ENCODE assay signal across 7 mouse cellular contexts in the genomic region with DNA sequence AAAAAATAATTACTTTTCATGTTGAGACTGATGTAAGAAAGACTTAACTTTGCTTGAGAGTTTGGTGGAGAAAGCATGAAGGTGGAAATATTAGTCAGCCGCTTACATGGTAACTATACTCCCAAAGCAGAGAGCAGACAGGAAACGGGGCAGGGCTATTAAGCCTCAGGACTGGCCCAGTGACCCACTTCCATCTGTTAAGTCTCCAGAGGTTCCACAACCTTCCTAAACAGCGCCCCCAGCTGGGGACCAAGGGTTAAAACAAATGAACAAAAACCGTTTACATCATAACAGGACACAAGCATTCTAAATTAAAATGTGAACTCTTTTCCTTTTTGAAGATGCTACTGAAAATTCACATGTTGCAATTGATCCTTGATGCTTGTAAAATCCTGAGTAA. TPM values are rescaled to one million over a fixed set of nuclear protein-coding genes. Genes with fewer than 3 reads are reported as not detected.
A peak's percentile ranks its signal among the peaks of the same experiment; 100 is the strongest.
DNase-seq lines count a peak whose midpoint lies in the region; ATAC-seq and TF ChIP-seq lines count a peak whose summit lies in the region.

No protein-coding gene starts in this region.

- peak in 1 of 2 experiments; percentile 21 for DNase-seq in layer of hippocampus, adult 2 months (ENCODE audit: low spot score in 2 of 2)
- DNase-seq in layer of hippocampus, adult 9-10 months (ENCODE audit: low spot score): no peak
- DNase-seq in ES-CJ7 (ENCODE audit: low read depth, low spot score): peak; percentile 49
- peak; percentile 26 for DNase-seq in brain, embryonic 14.5 days (ENCODE audit: low read depth)
- DNase-seq in lung, postnatal 25 days (ENCODE audit: low spot score): peak; percentile 17
- DNase-seq in hindbrain, embryonic 14.5 days (ENCODE audit: low spot score): no peak

- no peak overlapping the region for H3K4me2 ChIP-seq in forebrain, embryonic 13.5 days
- no peak overlapping the region for H3K4me2 ChIP-seq in hindbrain, embryonic 14.5 days (replicated peaks)

- no peak overlapping the region for H3K9ac ChIP-seq in forebrain, embryonic 13.5 days
- no peak overlapping the region for H3K9ac ChIP-seq in hindbrain, embryonic 14.5 days

- no peaks in the 10 kb centered on the region for H3K4me1 ChIP-seq in forebrain, embryonic 13.5 days
- no peaks in the 10 kb centered on the region for H3K4me1 ChIP-seq in hindbrain, embryonic 14.5 days (replicated peaks; ENCODE audit: control insufficient read depth, insufficient read depth, low read length)

- no peaks in the 10 kb centered on the region for H3K36me3 ChIP-seq in forebrain, embryonic 13.5 days (ENCODE audit: poor library complexity, severe bottlenecking)
- no peaks in the 10 kb centered on the region for H3K36me3 ChIP-seq in hindbrain, embryonic 14.5 days (replicated peaks; ENCODE audit: control insufficient read depth, insufficient read depth)

- no peak overlapping the region for H3K4me3 ChIP-seq in layer of hippocampus, adult 2 months
- no peak overlapping the region for H3K4me3 ChIP-seq in forebrain, embryonic 13.5 days
- H3K4me3 ChIP-seq in hindbrain, embryonic 14.5 days (replicated peaks; ENCODE audit: low read length): no peak overlapping the region

- WGBS in forebrain, embryonic 13.5 days: 44% methylated on average over 4 of the region's 4 CpGs
- 42% methylated on average over 4 of the region's 4 CpGs for whole genome bisulfite sequencing in hindbrain, embryonic 14.5 days

- peak; percentile 70 for TF ChIP-seq CTCF in layer of hippocampus, adult 2 months (conservative IDR thresholded peaks at IDR 0.05)
- 0 out of 2 replicates have a peak, but pooled peaks have one; percentile 3 for TF ChIP-seq CTCF in brain, embryonic 14.5 days (IDR thresholded peaks at IDR 0.05; ENCODE audit: borderline replicate concordance, extremely low read depth, insufficient read depth, insufficient read length)

- H3K9me3 ChIP-seq in forebrain, embryonic 13.5 days (replicated peaks): no peaks in the 10 kb centered on the region
- H3K9me3 ChIP-seq in hindbrain, embryonic 14.5 days (ENCODE audit: control insufficient read depth, low read length): no peaks in the 10 kb centered on the region

- H3K27me3 ChIP-seq in forebrain, embryonic 13.5 days: peaks cover 48% of the 10 kb centered on the region
- H3K27me3 ChIP-seq in hindbrain, embryonic 14.5 days (ENCODE audit: control insufficient read depth, insufficient read depth, low read length): no peaks in the 10 kb centered on the region

- ATAC-seq in forebrain, embryonic 13.5 days: no peak
- ATAC-seq in hindbrain, embryonic 14.5 days (ENCODE audit: low FRiP score): no peak

- no peak for TF ChIP-seq POLR2A in brain, embryonic 14.5 days (IDR thresholded peaks at IDR 0.05; ENCODE audit: borderline replicate concordance, extremely low read depth, insufficient read depth, insufficient read length, poor library complexity, severe bottlenecking)

- no peak overlapping the region for H3K27ac ChIP-seq in layer of hippocampus, adult 2 months
- no peak overlapping the region for H3K27ac ChIP-seq in forebrain, embryonic 13.5 days
- no peak overlapping the region for H3K27ac ChIP-seq in hindbrain, embryonic 14.5 days

RNA-seq across cellular contexts. Expression of a gene that starts 29.7 kb away (rescaled TPM):
- 100 to 1,000 TPM in 1 of 2 experiments, 10 to 100 TPM in 1; 84.8 to 106 TPM for total RNA-seq in layer of hippocampus, adult 2 months (2021)
- 10.1 and 28.3 TPM in 2 replicates for polyA plus RNA-seq in brain, embryonic 14.5 days (2012; rRNA removed)
- 11.2 and 11.4 TPM in 2 replicates for polyA plus RNA-seq in forebrain, embryonic 13.5 days (2015; fragmentation: Nextera tagmentation; extraction: Ambion mirVana)
- 19.5 and 28.2 TPM in 2 replicates for polyA plus RNA-seq in hindbrain, embryonic 14.5 days (2014; fragmentation: Nextera tagmentation; extraction: Ambion mirVana)

RNA-seq across cellular contexts. Expression of a gene that starts 56.8 kb away (rescaled TPM):
- total RNA-seq in layer of hippocampus, adult 2 months (2021): under 1 TPM; 0.25 to 0.49 TPM
- 5.7 and 7.6 TPM in 2 replicates for polyA plus RNA-seq in brain, embryonic 14.5 days (2012; rRNA removed)
- 12.6 TPM in 2 replicates for polyA plus RNA-seq in forebrain, embryonic 13.5 days (2015; fragmentation: Nextera tagmentation; extraction: Ambion mirVana)
- polyA plus RNA-seq in hindbrain, embryonic 14.5 days (2014; fragmentation: Nextera tagmentation; extraction: Ambion mirVana): 2.4 and 2.7 TPM in 2 replicates

Comparison
In these comparisons a context has a peak if more than half of its experiments do, and no peak if none do; other contexts are left out.
1. DNase-seq: peak in ES-CJ7 (single experiment), brain, embryonic 14.5 days (single experiment) and lung, postnatal 25 days (single experiment); none in layer of hippocampus, adult 9-10 months (single experiment) and hindbrain, embryonic 14.5 days (single experiment).